Mouse (Mus musculus) forebrain, embryonic 11.5 days (tissue): ENCODE measurements around the gene Cnnm3. TPM values are rescaled to one million over a fixed set of nuclear protein-coding genes. Genes with fewer than 3 reads are reported as not detected.
A peak's percentile ranks its signal among the peaks of the same experiment; 100 is the strongest.

Experiments used
- ATAC-seq: fragments of 200-750 bp; cut with Nextera tagmentation; replicated peaks from 2 replicates; pipeline ENCODE4 v1.8.0; 2017; ENCODE audit warnings: moderate TSS enrichment; ENCODE audit not compliant: low FRiP score
- DNase-seq: peaks from one replicate; pipeline ENCODE4 v3.0.0-alpha.2; 2017; ENCODE audit warnings: low spot score
- H3K27ac ChIP-seq: fragments of 300-500 bp; sonication (generic); 2 replicates; pipeline ENCODE4 v1.5.1; 2014; ENCODE audit warnings: low read depth, low read length
- H3K27me3 ChIP-seq: fragments of 300-500 bp; sonication (generic); 2 replicates; pipeline ENCODE4 v1.6.1; 2014; ENCODE audit warnings: mild to moderate bottlenecking, low read length, mixed read lengths; ENCODE audit not compliant: control insufficient read depth, insufficient read depth
- H3K36me3 ChIP-seq: fragments of 300-500 bp; sonication (generic); 2 replicates; pipeline ENCODE4 v1.6.1; 2014; ENCODE audit warnings: mild to moderate bottlenecking, low read length, moderate library complexity, mixed read lengths; ENCODE audit not compliant: control insufficient read depth, insufficient read depth
- H3K4me1 ChIP-seq: fragments of 300-500 bp; sonication (generic); replicated peaks from 2 replicates; pipeline ENCODE4 v1.6.1; 2014; ENCODE audit warnings: low read length, mixed read lengths; ENCODE audit not compliant: control insufficient read depth, insufficient read depth
- H3K4me2 ChIP-seq: fragments of 300-500 bp; sonication (generic); 2 replicates; pipeline ENCODE4 v1.6.1; 2014; ENCODE audit warnings: low read depth, mild to moderate bottlenecking, low read length, moderate library complexity, mixed read lengths; ENCODE audit not compliant: severe bottlenecking
- H3K4me3 ChIP-seq: fragments of 300-500 bp; sonication (generic); 2 replicates; pipeline ENCODE4 v1.5.1; 2014; ENCODE audit warnings: low read depth, low read length
- H3K9ac ChIP-seq: fragments of 300-500 bp; sonication (generic); 2 replicates; pipeline ENCODE4 v1.6.1; 2014; ENCODE audit warnings: low read length
- H3K9me3 ChIP-seq: fragments of 300-500 bp; sonication (generic); 2 replicates; pipeline ENCODE4 v1.6.1; 2016; ENCODE audit warnings: low read length, mixed read lengths; ENCODE audit not compliant: control insufficient read depth
- WGBS: fragments of 180-500 bp; shearing (Covaris S2); extraction: QIAGEN DNeasy Blood & Tissue Kit; methylation state at CpG from one replicate; pipeline ENCODE4 v1.1.7; 2014; 5-methylcytosine and 5-hydroxymethylcytosine counted together
- polyA plus RNA-seq: library from polyadenylated mRNA; unstranded; fragments of >200 nt; fragmentation: Nextera tagmentation; extraction: Ambion mirVana; gene quantifications from 2 replicates; pipeline ENCODE4 v1.2.1, GENCODE M21; 2014

Cnnm3 gene
- polyA plus RNA-seq, 1 experiment from 2014 or later = 6.8 TPM

GRCm38 (mm10) chr1:36475480-36476110 lies 36.1 kb upstream of the Cnnm3 start:
- H3K4me3 ChIP-seq = no peak overlapping the region
- no peak for DNase-seq

GRCm38 (mm10) chr1:36476426-36476825 lies 35.2 kb upstream of the Cnnm3 start:
- H3K36me3 ChIP-seq = no peaks in the 10 kb centered on the region
- H3K9me3 ChIP-seq = no peaks in the 10 kb centered on the region
- peaks cover 16% of the 10 kb centered on the region for H3K4me1 ChIP-seq
- WGBS = 87% methylated on average over 7 of the region's 7 CpGs
- ATAC-seq = no peak
- no peak for DNase-seq
- H3K4me2 ChIP-seq = no peak overlapping the region
- H3K27me3 ChIP-seq = no peaks in the 10 kb centered on the region
- no peak overlapping the region for H3K27ac ChIP-seq
- H3K9ac ChIP-seq = no peak overlapping the region
- H3K4me3 ChIP-seq = no peak overlapping the region

More at GRCm38 (mm10) chr1:36475480-36476110, 36.1 kb upstream of the Cnnm3 start:
- H3K9ac ChIP-seq = peak overlapping the region; percentile 35
- no peaks in the 10 kb centered on the region for H3K9me3 ChIP-seq
- H3K27ac ChIP-seq = no peak overlapping the region
- H3K27me3 ChIP-seq = no peaks in the 10 kb centered on the region
- peaks cover 16% of the 10 kb centered on the region for H3K4me1 ChIP-seq
- no peak for ATAC-seq
- WGBS = 54% methylated on average over 8 of the region's 8 CpGs
- H3K36me3 ChIP-seq = no peaks in the 10 kb centered on the region
- peak overlapping the region; percentile 26 for H3K4me2 ChIP-seq

DNA sequence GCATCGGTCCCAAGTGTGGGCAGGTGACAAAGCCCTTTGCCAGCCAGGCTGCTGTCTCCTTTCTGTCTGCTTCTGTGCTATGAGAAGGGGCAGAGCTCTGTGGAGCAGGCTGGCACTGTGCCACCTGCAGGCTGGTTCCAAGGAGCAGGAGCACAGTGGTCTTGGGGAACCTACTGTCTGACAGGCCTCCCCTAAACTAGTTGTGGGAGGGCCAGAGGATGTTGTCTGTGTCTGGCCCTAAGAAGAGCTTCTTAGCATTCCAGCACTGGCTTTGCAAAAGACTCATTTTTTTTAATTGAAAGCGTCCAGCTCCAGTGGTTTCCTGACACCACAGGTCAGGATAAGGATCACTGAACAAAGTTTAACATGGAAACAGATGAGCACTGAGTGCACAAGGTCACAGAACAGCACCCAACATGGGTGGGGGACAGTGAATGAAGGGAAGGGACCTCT lies 33.3 kb upstream of the Cnnm3 start:
- WGBS = 85% methylated on average over 2 of the region's 2 CpGs
- DNase-seq = no peak

GRCm38 (mm10) chr1:36479903-36480899 lies 31.5 kb upstream of the Cnnm3 start:
- Histone ChIP-seq H3K36me3 (no peaks in the 10 kb centered on the region), H3K4me2 (no peak overlapping the region), H3K27me3 (no peaks in the 10 kb centered on the region), H3K9me3 (no peaks in the 10 kb centered on the region), H3K4me3 (no peak overlapping the region), H3K9ac (no peak overlapping the region), H3K27ac (no peak overlapping the region), H3K4me1 (peaks cover 2% of the 10 kb centered on the region; the same call in 1 of the 2 replicates)
- DNase-seq (no peak), ATAC-seq (no peak)
- WGBS = 92% methylated on average over 12 of the region's 12 CpGs

More for the DNA sequence above, 33.3 kb upstream of the Cnnm3 start:
- Histone ChIP-seq H3K36me3 (no peaks in the 10 kb centered on the region), H3K27ac (no peak overlapping the region), H3K4me1 (peaks cover 9% of the 10 kb centered on the region; the same call in 1 of the 2 replicates), H3K27me3 (no peaks in the 10 kb centered on the region), H3K4me2 (no peak overlapping the region), H3K4me3 (no peak overlapping the region), H3K9ac (no peak overlapping the region), H3K9me3 (no peaks in the 10 kb centered on the region)
- ATAC-seq = no peak

GRCm38 (mm10) chr1:36483825-36484224 lies 27.8 kb upstream of the Cnnm3 start:
- DNase-seq (no peak), ATAC-seq (no peak)
- no peaks in the 10 kb centered on the region for H3K36me3 ChIP-seq
- 64% methylated on average over 4 of the region's 4 CpGs for WGBS
- H3K27ac ChIP-seq = no peak overlapping the region
- no peaks in the 10 kb centered on the region for H3K9me3 ChIP-seq
- no peaks in the 10 kb centered on the region for H3K4me1 ChIP-seq
- H3K4me2 ChIP-seq = no peak overlapping the region
- no peaks in the 10 kb centered on the region for H3K27me3 ChIP-seq
- H3K4me3 ChIP-seq = no peak overlapping the region
- no peak overlapping the region for H3K9ac ChIP-seq

DNA sequence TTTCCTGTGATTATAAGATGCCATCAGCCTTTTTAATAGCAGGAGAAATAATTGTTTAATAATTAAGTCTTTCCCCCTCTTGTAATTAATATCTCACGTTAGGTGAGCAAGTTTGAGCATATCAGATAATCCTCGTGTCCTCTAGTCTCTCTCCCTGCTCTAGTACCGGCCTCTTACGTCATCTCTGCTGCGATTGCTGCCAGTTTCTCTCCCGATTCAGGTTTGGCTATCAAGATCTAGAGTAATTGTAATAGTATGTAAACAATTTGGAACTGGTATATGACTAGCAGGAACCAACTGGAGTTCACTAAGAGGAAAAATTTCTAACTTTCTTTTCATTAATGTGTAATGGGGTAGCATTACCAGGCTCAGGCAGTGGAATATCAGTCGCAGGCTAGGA lies 26.6 kb upstream of the Cnnm3 start:
- Histone ChIP-seq H3K36me3 (no peaks in the 10 kb centered on the region), H3K27ac (no peak overlapping the region), H3K4me2 (no peak overlapping the region), H3K9ac (no peak overlapping the region), H3K4me3 (no peak overlapping the region), H3K4me1 (no peaks in the 10 kb centered on the region), H3K27me3 (no peaks in the 10 kb centered on the region), H3K9me3 (no peaks in the 10 kb centered on the region)
- ATAC-seq (no peak), DNase-seq (no peak)
- 90% methylated on average over 7 of the region's 7 CpGs for WGBS

DNA sequence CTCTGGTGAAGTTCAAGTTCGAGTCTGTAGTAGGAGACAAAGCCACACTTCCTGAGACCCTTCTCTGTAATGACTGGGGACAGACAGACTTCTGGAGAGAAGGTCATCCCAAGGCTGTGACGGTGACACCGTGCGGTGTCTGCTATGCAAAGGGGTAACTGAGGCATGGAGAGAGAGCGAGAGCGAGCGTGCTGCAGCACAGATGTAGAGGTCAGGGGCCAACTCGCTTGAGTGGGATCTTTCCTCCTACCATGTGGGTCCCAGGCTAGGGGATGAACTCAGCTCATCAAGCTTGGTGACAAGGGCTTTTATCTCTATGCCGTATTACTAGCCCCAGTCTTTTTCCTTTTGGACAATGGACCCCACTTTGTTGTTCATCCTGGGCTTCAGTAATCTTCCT lies 24.6 kb upstream of the Cnnm3 start:
- no peaks in the 10 kb centered on the region for H3K27me3 ChIP-seq
- DNase-seq = no peak
- no peak for ATAC-seq
- H3K4me3 ChIP-seq = no peak overlapping the region
- no peaks in the 10 kb centered on the region for H3K36me3 ChIP-seq
- no peak overlapping the region for H3K9ac ChIP-seq
- H3K4me2 ChIP-seq = no peak overlapping the region
- no peak overlapping the region for H3K27ac ChIP-seq
- no peaks in the 10 kb centered on the region for H3K9me3 ChIP-seq
- WGBS = 79% methylated on average over 9 of the region's 9 CpGs
- H3K4me1 ChIP-seq = no peaks in the 10 kb centered on the region

DNA sequence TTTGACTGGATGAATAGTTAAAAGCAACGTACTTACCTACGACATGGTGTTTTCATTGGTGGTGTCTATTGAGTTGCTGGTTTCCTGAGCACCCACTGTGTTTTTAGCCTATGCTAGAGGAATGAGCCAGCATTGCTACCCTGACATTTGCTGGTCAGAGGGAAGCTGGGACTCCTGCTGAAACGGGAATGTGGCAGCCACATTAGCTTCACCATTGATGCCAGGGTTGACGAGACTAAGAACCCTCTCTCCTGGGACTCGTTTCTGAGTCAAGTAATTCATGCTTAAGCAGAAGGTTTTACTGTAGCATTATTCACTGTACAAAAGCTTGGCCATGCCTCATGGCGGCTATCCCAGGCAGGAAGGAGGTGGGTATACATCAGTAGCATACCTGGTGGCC lies 22.0 kb upstream of the Cnnm3 start:
- no peak overlapping the region for H3K9ac ChIP-seq
- no peaks in the 10 kb centered on the region for H3K27me3 ChIP-seq
- WGBS = 77% methylated on average over 6 of the region's 6 CpGs
- no peak overlapping the region for H3K4me2 ChIP-seq
- no peak for DNase-seq
- ATAC-seq = no peak
- H3K27ac ChIP-seq = no peak overlapping the region
- H3K4me3 ChIP-seq = no peak overlapping the region
- no peaks in the 10 kb centered on the region; the same call in 1 of the 2 replicates for H3K4me1 ChIP-seq
- no peaks in the 10 kb centered on the region for H3K9me3 ChIP-seq
- no peaks in the 10 kb centered on the region for H3K36me3 ChIP-seq
